Mouse (Mus musculus): ENCODE data around the gene Psma3. TPM values are rescaled to one million over a fixed set of nuclear protein-coding genes. Genes with fewer than 3 reads are reported as not detected.

Gene Psma3
- 521 and 644 TPM in 2 replicates for polyA plus RNA-seq (2015; fragmentation: Nextera tagmentation; extraction: Ambion mirVana)

DNA sequence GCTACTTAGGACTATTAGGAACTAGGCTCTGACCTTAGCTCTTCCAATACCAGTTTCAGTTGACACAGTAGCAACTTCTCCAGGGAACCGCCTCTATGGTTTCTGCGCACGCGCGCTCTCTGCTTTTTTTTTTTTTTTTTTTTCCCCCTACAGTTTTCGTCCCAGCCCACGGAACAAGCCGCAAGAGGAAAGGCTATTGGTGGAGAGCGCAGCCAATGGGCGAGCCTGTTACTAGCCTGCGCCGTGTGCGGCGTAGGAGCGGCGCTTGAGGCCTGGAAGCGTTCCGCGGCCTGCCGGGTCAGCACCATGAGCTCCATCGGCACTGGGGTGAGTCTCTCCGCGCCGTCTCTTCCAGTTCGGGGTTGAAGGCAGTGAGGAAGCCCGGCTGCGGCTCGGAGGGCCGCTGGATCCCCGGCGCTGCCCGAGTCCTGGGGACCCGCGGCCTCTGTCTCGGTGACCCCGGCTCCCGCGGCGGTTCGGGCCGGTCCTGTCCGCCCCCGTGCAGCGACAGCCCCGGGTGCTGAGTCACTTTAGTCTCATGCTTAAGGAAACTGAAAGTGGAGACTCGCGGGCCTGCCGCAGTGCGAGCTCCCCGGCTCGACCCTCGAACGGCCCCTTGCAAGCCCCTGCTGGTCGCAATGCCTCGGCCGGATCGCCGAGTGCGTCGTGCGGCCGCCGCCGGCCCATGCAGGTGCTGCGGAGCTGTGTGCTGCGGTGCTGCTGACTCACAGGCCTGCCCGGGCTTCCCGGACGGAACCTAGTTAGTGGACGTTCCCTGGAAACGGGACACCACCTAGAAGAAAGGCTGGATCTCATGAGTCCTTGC lies at the start of gene Psma3:
TSS of gene Psma3 (plus strand) at position 181 of the 826 bp plus-strand sequence.
- ATAC-seq (ENCODE audit: insufficient read depth, low FRiP score, low read depth): peak; percentile 100
- under 1% methylated on average over 70 of the region's 71 CpGs for WGBS
- H3K36me3 ChIP-seq: no peaks in the 10 kb centered on the region
- no peaks in the 10 kb centered on the region for H3K9me3 ChIP-seq
- peaks cover 4% of the 10 kb centered on the region for H3K4me1 ChIP-seq
- H3K4me2 ChIP-seq: peak within 1 kb of the TSS; percentile 63
- H3K4me3 ChIP-seq (replicated peaks): peak within 1 kb of the TSS; percentile 96
- peak within 1 kb of the TSS; percentile 99 for H3K27ac ChIP-seq
- peak within 1 kb of the TSS; percentile 96 for H3K9ac ChIP-seq
- no peaks in the 10 kb centered on the region for H3K27me3 ChIP-seq (replicated peaks)

DNA sequence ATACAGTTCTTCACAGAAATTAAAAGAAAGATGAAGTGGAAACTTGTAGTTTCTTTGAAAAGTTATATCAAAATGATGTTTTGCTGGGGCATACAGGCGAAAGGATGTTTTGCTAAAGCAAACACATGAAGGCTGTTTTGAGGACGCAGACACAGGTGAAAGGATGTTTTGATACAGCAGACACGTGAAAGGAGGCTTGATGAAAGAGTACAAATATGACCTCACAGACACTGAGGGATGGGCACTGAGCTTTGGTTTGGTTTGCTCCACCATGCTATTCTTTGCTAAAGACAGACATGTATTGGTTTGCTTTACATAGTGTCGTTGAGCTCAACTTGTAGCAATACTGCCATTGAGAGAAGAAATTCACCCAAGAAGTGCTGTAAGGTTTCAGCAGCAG lies 44.6 kb upstream of the Psma3 start:
- no peak for ATAC-seq (ENCODE audit: insufficient read depth, low FRiP score, low read depth)
- no peaks in the 10 kb centered on the region for H3K27me3 ChIP-seq (replicated peaks)
- H3K4me2 ChIP-seq: no peak overlapping the region
- H3K27ac ChIP-seq: no peak overlapping the region
- H3K4me3 ChIP-seq (replicated peaks): no peak overlapping the region
- H3K4me1 ChIP-seq: no peaks in the 10 kb centered on the region
- 73% methylated on average over 4 of the region's 4 CpGs for WGBS
- no peaks in the 10 kb centered on the region for H3K9me3 ChIP-seq
- H3K36me3 ChIP-seq: no peaks in the 10 kb centered on the region
- no peak overlapping the region for H3K9ac ChIP-seq

DNA sequence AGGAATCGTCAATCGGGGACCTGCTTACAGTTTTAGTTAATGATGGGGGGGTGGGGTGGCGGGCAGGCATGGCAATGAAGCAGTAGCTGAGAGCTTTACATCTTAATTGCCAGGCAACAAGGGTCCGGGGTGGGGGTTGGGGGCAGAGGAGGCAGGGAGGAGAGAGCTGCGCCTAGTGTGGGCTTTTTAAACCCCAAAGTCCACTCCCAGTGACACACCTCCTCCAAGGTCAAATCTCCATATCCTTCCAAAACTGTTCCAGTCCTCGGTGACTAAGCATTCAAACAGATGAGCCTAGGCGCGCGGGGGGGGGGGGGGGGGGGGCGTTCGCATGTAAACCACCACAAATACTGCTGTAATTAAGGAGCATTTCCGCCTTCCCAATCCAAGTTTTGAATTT lies 37.3 kb upstream of the Psma3 start:
- Histone ChIP-seq H3K4me2 (peak overlapping the region; percentile 50), H3K9ac (no peak overlapping the region), H3K9me3 (no peaks in the 10 kb centered on the region), H3K36me3 (0 out of 2 replicates have a peak, but pooled peaks cover 3% of the 10 kb centered on the region), H3K4me1 (no peaks in the 10 kb centered on the region), H3K4me3 (replicated peaks) (peak overlapping the region; percentile 77), H3K27me3 (replicated peaks) (no peaks in the 10 kb centered on the region), H3K27ac (peak overlapping the region; percentile 89)
- 31% methylated on average over 10 of the region's 12 CpGs for WGBS
- ATAC-seq (ENCODE audit: insufficient read depth, low FRiP score, low read depth): 0 out of 2 replicates have a peak, but pooled peaks have one; percentile 1

DNA sequence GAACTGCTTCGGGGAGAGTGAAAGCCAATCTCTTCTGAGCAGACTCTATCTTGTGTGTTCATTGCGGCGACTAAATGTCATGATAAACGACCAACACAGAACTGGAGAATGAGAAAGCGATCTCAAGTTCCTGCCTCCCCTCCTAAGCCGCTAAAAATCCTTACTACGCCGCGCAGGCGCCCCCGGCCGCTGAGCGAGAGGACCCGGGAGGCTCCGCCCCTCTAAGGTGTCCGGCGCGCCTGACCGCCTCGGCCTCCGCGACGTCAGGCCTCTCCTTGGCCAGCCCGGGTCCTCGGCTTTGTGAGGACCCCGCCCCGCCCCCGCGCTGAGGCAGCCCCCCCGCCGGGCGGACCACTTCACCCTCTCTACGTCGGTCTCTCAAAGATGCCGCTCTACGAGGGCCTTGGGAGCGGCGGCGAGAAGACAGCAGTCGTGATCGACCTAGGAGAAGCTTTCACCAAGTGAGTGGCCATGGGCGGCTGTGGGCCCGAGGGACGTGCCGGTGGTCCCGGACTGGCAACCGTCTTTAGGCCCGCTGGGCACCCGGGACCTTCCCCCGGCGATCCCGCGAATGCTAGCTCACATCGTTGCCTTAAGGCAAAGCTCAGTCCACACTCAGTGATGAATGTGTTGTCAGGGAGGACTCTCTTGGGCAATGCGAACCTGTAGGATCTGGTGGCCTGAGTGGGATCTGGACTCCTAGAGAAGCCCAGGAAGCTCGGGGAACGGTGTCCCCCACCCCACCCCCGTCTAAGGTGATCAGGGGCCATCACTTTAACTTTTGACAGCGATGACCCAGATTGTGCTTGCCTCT lies 36.6 kb upstream of the Psma3 start, which contains the start of gene Actr10:
TSS of gene Actr10 (plus strand) at position 287 of the 814 bp plus-strand sequence.
- peak within 1 kb of the TSS; percentile 89 for H3K27ac ChIP-seq
- peak within 1 kb of the TSS; percentile 59 for H3K4me2 ChIP-seq
- under 1% methylated on average over 58 of the region's 59 CpGs for WGBS
- no peaks in the 10 kb centered on the region for H3K4me1 ChIP-seq
- peak within 1 kb of the TSS; percentile 83 for H3K9ac ChIP-seq
- ATAC-seq (ENCODE audit: insufficient read depth, low FRiP score, low read depth): peak; percentile 95
- peak within 1 kb of the TSS; percentile 77 for H3K4me3 ChIP-seq (replicated peaks)
- H3K36me3 ChIP-seq: 0 out of 2 replicates have a peak, but pooled peaks cover 7% of the 10 kb centered on the region
- no peaks in the 10 kb centered on the region for H3K9me3 ChIP-seq
- H3K27me3 ChIP-seq (replicated peaks): no peaks in the 10 kb centered on the region

DNA sequence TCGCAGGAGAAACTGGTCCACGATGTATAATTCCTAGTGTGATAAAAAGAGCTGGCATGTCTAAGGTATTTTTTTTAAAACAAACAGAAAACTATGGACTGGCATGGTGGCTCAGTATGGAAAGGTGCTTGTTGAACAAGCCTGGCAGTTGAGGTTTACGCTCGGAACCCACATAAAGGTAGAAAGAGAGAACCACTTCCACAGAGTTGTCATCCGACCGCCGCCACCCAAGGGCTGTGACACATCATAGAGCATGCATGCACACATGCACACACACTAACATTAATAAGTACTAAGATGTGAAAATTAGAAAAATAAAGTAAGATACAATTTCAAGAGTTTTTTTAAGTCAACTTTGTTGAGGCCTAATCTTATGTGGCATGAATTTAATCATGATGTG lies 33.6 kb upstream of the Psma3 start:
- Histone ChIP-seq H3K36me3 (peaks cover 18% of the 10 kb centered on the region), H3K27me3 (replicated peaks) (no peaks in the 10 kb centered on the region), H3K9ac (no peak overlapping the region), H3K4me1 (no peaks in the 10 kb centered on the region), H3K9me3 (no peaks in the 10 kb centered on the region), H3K4me2 (no peak overlapping the region), H3K4me3 (replicated peaks) (no peak overlapping the region), H3K27ac (no peak overlapping the region)
- WGBS: 95% methylated on average over 7 of the region's 7 CpGs
- no peak for ATAC-seq (ENCODE audit: insufficient read depth, low FRiP score, low read depth)

DNA sequence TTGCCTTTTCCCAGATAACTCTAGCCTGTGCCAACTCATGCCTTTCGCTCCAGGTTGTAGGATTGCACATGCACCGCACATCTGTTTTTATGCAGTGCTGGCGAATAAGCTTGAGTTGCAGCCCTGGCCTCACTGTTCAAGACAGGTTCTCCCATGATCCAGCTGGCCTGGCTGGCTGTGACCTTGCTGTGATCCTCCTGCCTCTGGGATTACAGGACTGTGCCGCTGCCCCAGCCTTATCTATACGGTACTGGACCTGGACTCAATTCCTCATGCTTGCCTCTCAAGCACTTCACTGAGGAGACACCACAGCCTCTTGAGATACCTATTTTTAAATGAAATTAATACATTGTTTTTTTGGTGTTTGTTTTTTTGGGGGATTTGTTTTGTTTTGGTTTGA lies 30.2 kb upstream of the Psma3 start:
- Histone ChIP-seq H3K4me1 (no peaks in the 10 kb centered on the region), H3K36me3 (peaks cover 22% of the 10 kb centered on the region), H3K27ac (no peak overlapping the region), H3K9me3 (no peaks in the 10 kb centered on the region), H3K4me3 (replicated peaks) (no peak overlapping the region), H3K4me2 (no peak overlapping the region), H3K27me3 (replicated peaks) (no peaks in the 10 kb centered on the region), H3K9ac (no peak overlapping the region)
- ATAC-seq (ENCODE audit: insufficient read depth, low FRiP score, low read depth): no peak
- WGBS: 94% methylated on average over 5 of the region's 5 CpGs

DNA sequence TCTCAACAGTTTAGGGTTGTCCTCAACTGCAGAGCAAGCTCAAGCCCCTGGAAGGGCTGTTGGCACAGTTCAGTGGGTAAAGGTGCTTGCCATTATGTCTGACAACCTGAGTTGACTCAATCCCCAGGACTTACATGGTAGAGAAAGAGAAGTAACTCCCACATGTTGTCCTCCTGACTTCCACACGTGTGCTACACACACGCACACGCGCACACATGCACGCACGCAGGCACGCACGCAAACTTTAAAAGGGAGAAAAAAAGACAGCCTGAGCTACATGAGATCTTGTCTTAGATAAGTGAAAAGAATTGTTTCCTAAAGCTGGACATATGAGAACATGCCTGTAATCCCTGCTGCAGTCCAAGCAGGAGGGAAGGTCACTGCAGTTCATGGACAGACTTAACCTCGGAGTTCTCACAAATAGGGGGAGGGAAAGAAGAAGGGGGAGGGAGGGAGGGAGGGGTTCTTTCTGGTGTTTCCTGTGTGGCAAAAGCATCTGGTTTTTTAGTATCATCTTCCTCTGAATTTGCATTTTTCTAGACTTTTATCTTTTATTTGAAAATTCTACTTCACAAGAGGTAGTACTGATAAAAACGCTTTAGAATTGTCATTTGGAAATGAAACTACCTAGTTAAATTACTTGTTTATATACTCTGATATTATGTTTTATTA lies 27.7 kb upstream of the Psma3 start:
- no peaks in the 10 kb centered on the region for H3K4me1 ChIP-seq
- ATAC-seq (ENCODE audit: insufficient read depth, low FRiP score, low read depth): no peak
- H3K27me3 ChIP-seq (replicated peaks): no peaks in the 10 kb centered on the region
- WGBS: 91% methylated on average over 10 of the region's 10 CpGs
- no peak overlapping the region for H3K9ac ChIP-seq
- no peak overlapping the region for H3K4me3 ChIP-seq (replicated peaks)
- no peaks in the 10 kb centered on the region for H3K9me3 ChIP-seq
- peaks cover 19% of the 10 kb centered on the region for H3K36me3 ChIP-seq
- no peak overlapping the region for H3K27ac ChIP-seq
- no peak overlapping the region for H3K4me2 ChIP-seq

DNA sequence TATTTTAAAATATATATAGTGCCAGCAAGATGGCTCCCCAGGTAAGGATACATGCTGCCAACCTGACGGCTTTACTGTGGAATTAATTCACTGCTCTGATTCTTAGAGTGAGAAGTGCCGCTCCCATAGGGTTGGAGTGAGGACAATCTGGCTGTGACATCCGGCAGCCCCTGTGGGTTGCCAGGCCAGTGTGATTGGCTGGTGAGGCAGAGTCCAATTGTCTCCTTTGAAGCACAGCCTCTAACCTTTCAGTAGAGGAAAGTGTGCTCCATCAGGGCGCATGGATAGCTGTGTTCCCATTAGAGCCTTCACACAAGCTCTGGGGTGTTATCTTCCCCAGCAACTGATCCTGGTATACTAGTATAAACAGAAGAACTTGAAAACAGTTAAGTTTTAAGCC lies 15.8 kb upstream of the Psma3 start:
- Histone ChIP-seq H3K4me3 (replicated peaks) (no peak overlapping the region), H3K4me1 (no peaks in the 10 kb centered on the region), H3K27me3 (replicated peaks) (no peaks in the 10 kb centered on the region), H3K9ac (no peak overlapping the region), H3K4me2 (no peak overlapping the region), H3K36me3 (peaks cover 49% of the 10 kb centered on the region), H3K27ac (no peak overlapping the region), H3K9me3 (no peaks in the 10 kb centered on the region)
- WGBS: 93% methylated on average over 4 of the region's 4 CpGs
- ATAC-seq (ENCODE audit: insufficient read depth, low FRiP score, low read depth): no peak

DNA sequence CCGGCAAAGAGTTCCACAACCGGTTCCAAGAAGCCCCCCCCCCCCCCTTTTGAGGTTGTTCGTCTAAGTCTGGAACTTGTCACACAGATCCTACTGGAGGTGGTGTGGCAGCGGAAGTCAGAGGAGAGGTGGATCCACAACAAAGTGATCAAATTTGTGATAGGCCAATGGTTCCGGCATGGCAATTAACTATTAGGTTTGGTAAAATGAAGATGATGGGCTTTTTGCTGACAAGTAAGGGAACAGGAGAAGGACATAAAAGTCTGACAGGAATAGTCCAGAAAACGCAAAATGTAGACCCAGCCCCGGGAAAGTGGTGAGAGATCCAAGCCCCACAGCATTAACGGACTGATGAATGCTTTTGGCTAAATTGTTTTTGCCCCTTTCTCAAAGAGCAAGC lies 6.8 kb upstream of the Psma3 start:
- no peaks in the 10 kb centered on the region for H3K9me3 ChIP-seq
- peak overlapping the region; percentile 76 for H3K4me3 ChIP-seq (replicated peaks)
- H3K27me3 ChIP-seq (replicated peaks): no peaks in the 10 kb centered on the region
- H3K4me2 ChIP-seq: peak overlapping the region; percentile 63
- WGBS: 26% methylated on average over 8 of the region's 8 CpGs
- H3K9ac ChIP-seq: peak overlapping the region; percentile 55; the same call in 1 of the 2 replicates
- H3K4me1 ChIP-seq: peaks cover 5% of the 10 kb centered on the region; the same call in 1 of the 2 replicates
- 0 out of 2 replicates have a peak, but pooled peaks cover 8% of the 10 kb centered on the region for H3K36me3 ChIP-seq
- H3K27ac ChIP-seq: peak overlapping the region; percentile 99
- ATAC-seq (ENCODE audit: insufficient read depth, low FRiP score, low read depth): no peak

DNA sequence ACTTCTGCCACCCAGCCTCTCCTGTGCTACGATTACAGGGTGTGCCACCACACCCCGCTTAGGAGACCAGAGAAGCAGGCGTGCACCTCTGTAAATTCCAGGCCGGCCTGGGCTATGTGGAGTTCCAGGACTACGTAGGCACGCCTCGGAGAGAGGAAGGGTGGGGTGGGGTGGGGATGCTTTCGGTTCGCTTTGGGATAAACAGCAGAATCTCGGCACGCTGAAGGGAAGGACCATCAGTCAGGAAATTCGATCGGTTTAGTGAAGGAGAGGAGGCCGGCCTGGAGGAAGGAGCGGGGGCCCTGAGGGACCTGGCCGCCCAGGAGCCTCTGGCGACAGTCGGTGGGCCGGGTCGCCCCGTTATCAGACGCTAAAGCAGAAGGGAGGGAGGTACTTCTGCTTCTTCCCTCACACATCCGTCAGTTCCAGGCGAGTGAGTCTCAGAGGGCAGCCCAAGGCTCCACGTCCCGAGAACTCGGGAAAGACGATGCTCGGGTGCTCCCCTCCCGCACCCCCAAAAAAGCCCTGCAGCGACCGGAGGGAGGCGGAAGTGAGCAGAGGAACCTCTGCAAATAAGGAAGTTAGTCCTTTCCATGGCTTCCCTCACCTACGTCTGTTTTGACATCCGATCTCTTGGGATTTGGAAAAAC lies 6.2 kb upstream of the Psma3 start:
- Histone ChIP-seq H3K27ac (peak overlapping the region; percentile 99), H3K9ac (peak overlapping the region; percentile 55), H3K4me2 (peak overlapping the region; percentile 63), H3K36me3 (0 out of 2 replicates have a peak, but pooled peaks cover 7% of the 10 kb centered on the region), H3K9me3 (no peaks in the 10 kb centered on the region), H3K27me3 (replicated peaks) (no peaks in the 10 kb centered on the region), H3K4me1 (peaks cover 5% of the 10 kb centered on the region; the same call in 1 of the 2 replicates), H3K4me3 (replicated peaks) (peak overlapping the region; percentile 76)
- peak; percentile 93 for ATAC-seq (ENCODE audit: insufficient read depth, low FRiP score, low read depth)
- under 1% methylated on average over 35 of the region's 35 CpGs for WGBS

DNA sequence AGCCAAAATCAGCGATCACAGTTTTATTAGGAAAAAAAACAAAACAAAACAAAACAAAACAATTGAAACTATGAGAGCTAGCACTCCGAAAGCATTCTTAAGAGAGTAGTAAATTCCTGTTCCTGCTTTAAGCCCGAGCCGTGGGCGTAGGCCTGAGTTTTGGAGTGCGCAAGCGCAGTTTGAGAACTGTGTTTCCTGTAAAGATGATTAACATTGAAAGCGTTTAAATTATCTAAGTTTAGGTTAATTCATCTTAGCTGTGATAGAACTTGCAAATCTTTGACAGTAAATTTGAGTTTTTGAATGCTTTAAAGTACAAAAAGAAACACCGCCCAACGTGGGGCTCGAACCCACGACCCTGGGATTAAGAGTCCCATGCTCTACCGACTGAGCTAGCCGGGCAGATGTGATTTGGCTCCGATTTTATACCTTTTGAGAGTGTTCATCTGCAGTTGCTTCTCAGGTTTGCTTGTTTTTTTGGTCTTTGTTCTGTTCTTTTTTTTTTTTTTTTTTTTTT lies 5.6 kb upstream of the Psma3 start:
- Histone ChIP-seq H3K4me1 (peaks cover 5% of the 10 kb centered on the region; the same call in 1 of the 2 replicates), H3K9me3 (no peaks in the 10 kb centered on the region), H3K4me3 (replicated peaks) (peak overlapping the region; percentile 76), H3K27me3 (replicated peaks) (no peaks in the 10 kb centered on the region), H3K27ac (peak overlapping the region; percentile 99), H3K36me3 (0 out of 2 replicates have a peak, but pooled peaks cover 1% of the 10 kb centered on the region), H3K9ac (peak overlapping the region; percentile 55; the same call in 1 of the 2 replicates), H3K4me2 (peak overlapping the region; percentile 63)
- peak; percentile 53 for ATAC-seq (ENCODE audit: insufficient read depth, low FRiP score, low read depth)
- WGBS: 1% methylated on average over 15 of the region's 15 CpGs

All from stomach, embryonic 15.5 days (tissue).